Mouse (Mus musculus): ENCODE measurements at regions not wholly inside any gene's neighbourhood (a gene's known extent, or its start where the extent isn't known, plus 50 kb on each side); places are given as distances from the start of the nearest gene placed in this dataset.

DNA sequence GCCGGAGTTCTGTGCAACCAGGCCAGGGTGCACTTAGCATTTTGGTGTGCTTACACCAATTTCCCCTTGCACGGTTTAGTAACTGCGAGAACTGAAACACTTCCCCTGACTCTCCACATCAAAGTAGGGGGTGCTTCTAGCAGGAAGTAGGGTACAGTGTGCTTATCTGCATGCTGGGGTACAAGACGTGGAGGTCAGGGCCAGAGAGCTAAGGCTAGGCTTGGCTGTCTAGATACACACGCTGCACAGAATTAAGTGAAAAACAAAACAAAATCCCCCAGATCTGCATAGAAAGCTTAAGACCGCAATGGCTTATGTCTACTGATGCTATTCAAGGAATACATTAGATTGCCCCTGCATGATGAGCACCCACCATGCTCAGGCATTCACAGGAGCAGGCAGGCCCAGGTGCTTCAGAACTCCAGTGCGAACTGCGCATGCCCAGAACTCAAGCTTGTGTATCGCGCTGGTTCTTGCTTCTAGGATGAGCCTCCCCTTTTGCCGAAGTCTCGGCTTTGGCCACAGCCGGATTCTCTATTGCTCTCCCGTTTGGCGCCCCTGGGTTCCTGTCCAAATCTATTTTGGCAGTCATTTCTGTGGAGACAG is 78.9 kb upstream of the Slc38a2 start:
- no peaks in the 10 kb centered on the region for H3K79me3 ChIP-seq (ENCODE audit: low read depth)
- H3K4me3 ChIP-seq (ENCODE audit: insufficient read depth, poor library complexity, severe bottlenecking): no peak overlapping the region
- no peaks in the 10 kb centered on the region for H3K79me2 ChIP-seq (ENCODE audit: control insufficient read depth, insufficient read depth)
- H3ac ChIP-seq (ENCODE audit: control insufficient read depth, insufficient read length, low read depth): no peak overlapping the region
- H3K27me3 ChIP-seq (ENCODE audit: control insufficient read depth, insufficient read depth, insufficient read length): no peaks in the 10 kb centered on the region
- TF ChIP-seq MYOD1 (IDR thresholded peaks at IDR 0.05; ENCODE audit: control insufficient read depth, insufficient read length, low read depth) (no peak), CTCF (IDR thresholded peaks at IDR 0.05; ENCODE audit: control insufficient read depth, insufficient read depth, insufficient read length) (no peak), MYOG (IDR thresholded peaks at IDR 0.05; ENCODE audit: control insufficient read depth, extremely low read depth, insufficient read length) (no peak), CEBPB (IDR thresholded peaks at IDR 0.05; ENCODE audit: low read depth) (no peak), USF1 (IDR thresholded peaks at IDR 0.05; ENCODE audit: low read depth) (no peak), FOSL1 (IDR thresholded peaks at IDR 0.05; ENCODE audit: insufficient read depth, low read length, poor library complexity, severe bottlenecking) (no peak)
- no peaks in the 10 kb centered on the region for H3K36me3 ChIP-seq (ENCODE audit: control insufficient read depth, insufficient read depth)

- Histone ChIP-seq H3K36me3 (ENCODE audit: control insufficient read depth, insufficient read depth) (no peaks in the 10 kb centered on the region), H3K79me2 (ENCODE audit: control insufficient read depth, insufficient read depth) (no peaks in the 10 kb centered on the region), H3K79me3 (ENCODE audit: low read depth) (no peaks in the 10 kb centered on the region), H3ac (ENCODE audit: control insufficient read depth, insufficient read length, low read depth) (no peak overlapping the region), H3K4me3 (ENCODE audit: insufficient read depth, poor library complexity, severe bottlenecking) (no peak overlapping the region), H3K27me3 (ENCODE audit: control insufficient read depth, insufficient read depth, insufficient read length) (no peaks in the 10 kb centered on the region)
- TF ChIP-seq CTCF (IDR thresholded peaks at IDR 0.05; ENCODE audit: control insufficient read depth, insufficient read depth, insufficient read length) (no peak), FOSL1 (IDR thresholded peaks at IDR 0.05; ENCODE audit: insufficient read depth, low read length, poor library complexity, severe bottlenecking) (no peak), MAX (IDR thresholded peaks at IDR 0.05) (no peak), MYOD1 (IDR thresholded peaks at IDR 0.05; ENCODE audit: control insufficient read depth, insufficient read length, low read depth) (no peak), MYOG (IDR thresholded peaks at IDR 0.05; ENCODE audit: control insufficient read depth, extremely low read depth, insufficient read length) (no peak), USF1 (IDR thresholded peaks at IDR 0.05; ENCODE audit: low read depth) (no peak), CEBPB (IDR thresholded peaks at IDR 0.05; ENCODE audit: low read depth) (no peak)
These were observed 77.0 kb upstream of the Slc38a2 start for GRCm38 (mm10) chr15:96776476-96777075.

GRCm38 (mm10) chr15:96775129-96775528 is 75.6 kb upstream of the Slc38a2 start:
- H3K4me3 ChIP-seq (ENCODE audit: insufficient read depth, poor library complexity, severe bottlenecking): no peak overlapping the region
- H3ac ChIP-seq (ENCODE audit: control insufficient read depth, insufficient read length, low read depth): no peak overlapping the region
- H3K36me3 ChIP-seq (ENCODE audit: control insufficient read depth, insufficient read depth): no peaks in the 10 kb centered on the region
- TF ChIP-seq CTCF (IDR thresholded peaks at IDR 0.05; ENCODE audit: control insufficient read depth, insufficient read depth, insufficient read length): no peak
- TF ChIP-seq MYOG (IDR thresholded peaks at IDR 0.05; ENCODE audit: control insufficient read depth, extremely low read depth, insufficient read length): no peak
- no peak for TF ChIP-seq CEBPB (IDR thresholded peaks at IDR 0.05; ENCODE audit: low read depth)
- no peak for TF ChIP-seq MYOD1 (IDR thresholded peaks at IDR 0.05; ENCODE audit: control insufficient read depth, insufficient read length, low read depth)
- no peak for TF ChIP-seq FOSL1 (IDR thresholded peaks at IDR 0.05; ENCODE audit: insufficient read depth, low read length, poor library complexity, severe bottlenecking)
- no peak for TF ChIP-seq USF1 (IDR thresholded peaks at IDR 0.05; ENCODE audit: low read depth)
- no peak for TF ChIP-seq MAX (IDR thresholded peaks at IDR 0.05)
- H3K79me3 ChIP-seq (ENCODE audit: low read depth): no peaks in the 10 kb centered on the region
- no peaks in the 10 kb centered on the region for H3K27me3 ChIP-seq (ENCODE audit: control insufficient read depth, insufficient read depth, insufficient read length)
- H3K79me2 ChIP-seq (ENCODE audit: control insufficient read depth, insufficient read depth): no peaks in the 10 kb centered on the region

- no peak for TF ChIP-seq FOSL1 (IDR thresholded peaks at IDR 0.05; ENCODE audit: insufficient read depth, low read length, poor library complexity, severe bottlenecking)
- TF ChIP-seq CEBPB (IDR thresholded peaks at IDR 0.05; ENCODE audit: low read depth): no peak
- TF ChIP-seq MYOD1 (IDR thresholded peaks at IDR 0.05; ENCODE audit: control insufficient read depth, insufficient read length, low read depth): no peak
- TF ChIP-seq MYOG (IDR thresholded peaks at IDR 0.05; ENCODE audit: control insufficient read depth, extremely low read depth, insufficient read length): no peak
- no peak for TF ChIP-seq CTCF (IDR thresholded peaks at IDR 0.05; ENCODE audit: control insufficient read depth, insufficient read depth, insufficient read length)
- no peak for TF ChIP-seq MAX (IDR thresholded peaks at IDR 0.05)
- no peak for TF ChIP-seq USF1 (IDR thresholded peaks at IDR 0.05; ENCODE audit: low read depth)
- Histone ChIP-seq H3K4me3 (ENCODE audit: insufficient read depth, poor library complexity, severe bottlenecking) (no peak overlapping the region), H3K79me2 (ENCODE audit: control insufficient read depth, insufficient read depth) (no peaks in the 10 kb centered on the region), H3K36me3 (ENCODE audit: control insufficient read depth, insufficient read depth) (no peaks in the 10 kb centered on the region), H3K79me3 (ENCODE audit: low read depth) (no peaks in the 10 kb centered on the region), H3ac (ENCODE audit: control insufficient read depth, insufficient read length, low read depth) (no peak overlapping the region), H3K27me3 (ENCODE audit: control insufficient read depth, insufficient read depth, insufficient read length) (no peaks in the 10 kb centered on the region)
These were observed 75.1 kb upstream of the Slc38a2 start for GRCm38 (mm10) chr15:96774664-96775063.

GRCm38 (mm10) chr15:96773656-96774055 is 74.1 kb upstream of the Slc38a2 start:
- Histone ChIP-seq H3ac (ENCODE audit: control insufficient read depth, insufficient read length, low read depth) (no peak overlapping the region), H3K4me3 (ENCODE audit: insufficient read depth, poor library complexity, severe bottlenecking) (no peak overlapping the region), H3K27me3 (ENCODE audit: control insufficient read depth, insufficient read depth, insufficient read length) (no peaks in the 10 kb centered on the region), H3K79me2 (ENCODE audit: control insufficient read depth, insufficient read depth) (no peaks in the 10 kb centered on the region), H3K36me3 (ENCODE audit: control insufficient read depth, insufficient read depth) (no peaks in the 10 kb centered on the region), H3K79me3 (ENCODE audit: low read depth) (no peaks in the 10 kb centered on the region)
- TF ChIP-seq CTCF (IDR thresholded peaks at IDR 0.05; ENCODE audit: control insufficient read depth, insufficient read depth, insufficient read length) (no peak), MYOG (IDR thresholded peaks at IDR 0.05; ENCODE audit: control insufficient read depth, extremely low read depth, insufficient read length) (no peak), CEBPB (IDR thresholded peaks at IDR 0.05; ENCODE audit: low read depth) (no peak), MYOD1 (IDR thresholded peaks at IDR 0.05; ENCODE audit: control insufficient read depth, insufficient read length, low read depth) (peak; percentile 31), USF1 (IDR thresholded peaks at IDR 0.05; ENCODE audit: low read depth) (no peak), FOSL1 (IDR thresholded peaks at IDR 0.05; ENCODE audit: insufficient read depth, low read length, poor library complexity, severe bottlenecking) (no peak), MAX (IDR thresholded peaks at IDR 0.05) (peak; percentile 17)
